Mouse (Mus musculus) myocyte (in vitro differentiated cells): ENCODE results near the gene Lrrc27. TPM values are rescaled to one million over a fixed set of nuclear protein-coding genes. Genes with fewer than 3 reads are reported as not detected.

ENCODE experiments used
- H3K27me3 ChIP-seq: one replicate; pipeline ENCODE4 v1.6.1; 2011; ENCODE audit not compliant: control insufficient read depth, insufficient read depth, insufficient read length
- H3K36me3 ChIP-seq: one replicate; pipeline ENCODE4 v1.6.1; 2011; ENCODE audit not compliant: control insufficient read depth, insufficient read depth
- H3K4me2 ChIP-seq: one replicate; pipeline ENCODE4 v1.6.1; 2011; ENCODE audit warnings: low read depth, control low read depth
- H3K4me3 ChIP-seq: one replicate; pipeline ENCODE4 v1.5.1; 2011; ENCODE audit warnings: mild to moderate bottlenecking, control low read depth, moderate library complexity
- H3K79me2 ChIP-seq: one replicate; pipeline ENCODE4 v1.6.1; 2011; ENCODE audit not compliant: control insufficient read depth, insufficient read depth
- H3ac ChIP-seq: one replicate; pipeline ENCODE4 v1.6.1; 2011; ENCODE audit not compliant: control insufficient read depth, insufficient read length
- CEBPB ChIP-seq: IDR thresholded peaks from 2 replicates; pipeline ENCODE4 v1.6.1; 2011; ENCODE audit warnings: mild to moderate bottlenecking, moderate library complexity; ENCODE audit not compliant: poor library complexity, insufficient read depth, severe bottlenecking
- E2F4 ChIP-seq: IDR thresholded peaks from one replicate; pipeline ENCODE4 v1.6.1; 2011; ENCODE audit warnings: mild to moderate bottlenecking, control low read depth, moderate library complexity; ENCODE audit not compliant: insufficient read depth
- MAX ChIP-seq: IDR thresholded peaks from one replicate; pipeline ENCODE4 v1.6.1; 2011; ENCODE audit warnings: low read depth, mild to moderate bottlenecking, control low read depth
- MYOD1 ChIP-seq, 3 experiments: IDR thresholded peaks; one replicate each; pipeline ENCODE4 v1.6.1; 2011; ENCODE audit warnings: control low read depth in 2 of 3, low read depth in 2 of 3, mild to moderate bottlenecking in 2 of 3, moderate library complexity in 1 of 3; ENCODE audit not compliant: insufficient read length in 2 of 3, control insufficient read depth in 1 of 3
- MYOG ChIP-seq, 3 experiments: IDR thresholded peaks; one replicate each; pipeline ENCODE4 v1.6.1; 2011; ENCODE audit warnings: control low read depth in 2 of 3, low read depth in 2 of 3, mild to moderate bottlenecking in 2 of 3; ENCODE audit not compliant: insufficient read length in 2 of 3, control insufficient read depth in 1 of 3, insufficient read depth in 1 of 3
- POLR2A ChIP-seq: IDR thresholded peaks from one replicate; pipeline ENCODE4 v1.6.1; 2011; ENCODE audit warnings: low read depth, mild to moderate bottlenecking, control low read depth, moderate library complexity; ENCODE audit not compliant: insufficient read length
- POLR2AphosphoS2 ChIP-seq: IDR thresholded peaks from one replicate; pipeline ENCODE4 v1.6.1; 2011; ENCODE audit warnings: low read depth, control low read depth; ENCODE audit not compliant: insufficient read length
- REST ChIP-seq: IDR thresholded peaks from one replicate; pipeline ENCODE4 v1.6.1; 2011; ENCODE audit warnings: mild to moderate bottlenecking, control low read depth, moderate library complexity; ENCODE audit not compliant: insufficient read depth, insufficient read length
- SRF ChIP-seq: IDR thresholded peaks from one replicate; pipeline ENCODE4 v1.6.1; 2011; ENCODE audit warnings: low read depth; ENCODE audit not compliant: control insufficient read depth, insufficient read length
- TCF12 ChIP-seq: IDR thresholded peaks from one replicate; pipeline ENCODE4 v1.6.1; 2011; ENCODE audit warnings: mild to moderate bottlenecking, control low read depth; ENCODE audit not compliant: poor library complexity, insufficient read depth, severe bottlenecking
- TCF3 ChIP-seq: IDR thresholded peaks from one replicate; pipeline ENCODE4 v1.6.1; 2011; ENCODE audit warnings: low read depth, control low read depth; ENCODE audit not compliant: insufficient read length
- USF1 ChIP-seq: IDR thresholded peaks from one replicate; pipeline ENCODE4 v1.6.1; 2011; ENCODE audit warnings: low read depth, mild to moderate bottlenecking, control low read depth, moderate library complexity
- polyA plus RNA-seq: library from polyadenylated mRNA; unstranded; fragments of >200 nt; fragmentation: generic; extraction: Trizol; gene quantifications from one replicate; pipeline ENCODE4 v1.2.1, GENCODE M21; 2012; ENCODE audit warnings: missing spikeins

Gene Lrrc27
- polyA plus RNA-seq, 1 experiment: 7.9 TPM

DNA sequence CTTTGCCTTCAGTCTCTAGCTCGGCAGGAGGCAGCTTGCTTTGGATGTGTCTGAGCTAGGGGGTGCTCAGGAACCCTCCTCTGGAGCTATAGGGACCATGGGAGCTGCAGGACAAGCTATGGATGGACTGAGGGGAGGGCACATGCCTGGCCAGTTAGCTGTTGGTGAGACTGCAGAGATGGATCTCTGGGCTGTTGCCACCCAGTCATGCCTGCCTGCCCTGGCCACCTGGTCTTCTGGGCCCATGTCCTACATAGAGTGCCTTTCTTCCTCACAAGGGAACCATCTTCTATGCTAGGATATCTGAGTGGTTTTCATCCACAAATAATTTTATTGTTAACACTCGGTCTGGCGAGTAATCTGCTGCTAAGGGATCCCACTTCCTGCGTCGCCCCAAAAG, 6.7 kb downstream of the Lrrc27 start:
- Histone ChIP-seq H3ac (no peak overlapping the region), H3K79me2 (no peaks in the 10 kb centered on the region), H3K36me3 (no peaks in the 10 kb centered on the region), H3K4me3 (no peak overlapping the region), H3K4me2 (no peak overlapping the region), H3K27me3 (no peaks in the 10 kb centered on the region)
- TF ChIP-seq REST (no peak), E2F4 (no peak), POLR2A (no peak), TCF3 (no peak), MAX (no peak), TCF12 (no peak), SRF (no peak), POLR2AphosphoS2 (no peak), MYOG (IDR thresholded peaks at IDR 0.05; ENCODE audit: control insufficient read depth in 1 of 3, insufficient read depth in 1 of 3, insufficient read length in 2 of 3, low read depth in 2 of 3) (no peak), MYOD1 (IDR thresholded peaks at IDR 0.05; ENCODE audit: control insufficient read depth in 1 of 3, insufficient read length in 2 of 3, low read depth in 2 of 3) (no peak), USF1 (no peak), CEBPB (no peak)

DNA sequence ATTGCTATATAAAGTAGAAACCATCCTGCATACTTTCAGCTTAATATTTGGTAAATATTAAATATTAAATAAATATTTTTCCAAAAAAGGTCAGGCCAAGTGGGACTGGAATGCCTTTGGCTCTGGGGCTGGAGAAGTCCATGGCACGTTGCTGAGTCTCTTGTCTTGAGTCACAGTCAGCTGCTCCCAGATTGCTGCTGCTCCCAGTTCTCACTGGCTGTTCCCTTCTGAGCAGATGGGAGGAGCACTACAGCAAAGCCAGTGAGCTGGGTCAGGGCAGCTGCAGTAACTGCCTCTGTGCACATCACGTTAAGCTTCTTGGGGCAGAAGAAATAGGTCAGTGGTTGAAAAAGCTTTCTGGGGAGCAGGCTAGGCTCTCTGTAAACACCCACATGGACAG, 7.5 kb downstream of the Lrrc27 start:
- Histone ChIP-seq H3K79me2 (no peaks in the 10 kb centered on the region), H3K4me3 (no peak overlapping the region), H3K27me3 (no peaks in the 10 kb centered on the region), H3K4me2 (no peak overlapping the region), H3K36me3 (no peaks in the 10 kb centered on the region), H3ac (no peak overlapping the region)
- peak; percentile 32 for TF ChIP-seq POLR2A
- TF ChIP-seq MYOD1 (IDR thresholded peaks at IDR 0.05; ENCODE audit: control insufficient read depth in 1 of 3, insufficient read length in 2 of 3, low read depth in 2 of 3): no peak
- TF ChIP-seq POLR2AphosphoS2: peak; percentile 32

DNA sequence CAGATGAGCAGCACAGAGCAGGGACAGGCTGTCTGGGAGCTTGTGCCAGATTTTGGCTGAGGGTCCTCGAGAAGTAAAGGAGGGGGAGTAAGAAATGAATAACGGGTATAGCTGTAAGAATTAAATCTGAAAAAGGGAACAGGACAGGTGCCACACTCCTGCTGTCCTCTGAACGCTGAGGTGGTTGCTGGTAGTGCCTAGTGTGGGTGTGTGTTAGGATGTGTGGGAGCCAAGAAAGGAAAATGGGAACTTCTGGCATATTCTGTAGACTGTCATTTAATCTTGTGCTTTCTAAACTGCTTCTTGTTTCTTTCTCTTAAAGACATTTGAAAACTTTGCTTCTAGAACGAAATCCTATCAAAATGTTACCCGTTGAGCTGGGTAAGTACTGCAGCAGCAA, 8.3 kb downstream of the Lrrc27 start:
- Histone ChIP-seq H3K79me2 (no peaks in the 10 kb centered on the region), H3K4me2 (peak overlapping the region; percentile 18), H3K27me3 (no peaks in the 10 kb centered on the region), H3K4me3 (no peak overlapping the region), H3K36me3 (no peaks in the 10 kb centered on the region), H3ac (no peak overlapping the region)
- TF ChIP-seq POLR2AphosphoS2 (no peak), E2F4 (no peak), MAX (no peak), CEBPB (no peak), TCF3 (no peak), TCF12 (no peak), REST (no peak), USF1 (no peak), POLR2A (no peak)

DNA sequence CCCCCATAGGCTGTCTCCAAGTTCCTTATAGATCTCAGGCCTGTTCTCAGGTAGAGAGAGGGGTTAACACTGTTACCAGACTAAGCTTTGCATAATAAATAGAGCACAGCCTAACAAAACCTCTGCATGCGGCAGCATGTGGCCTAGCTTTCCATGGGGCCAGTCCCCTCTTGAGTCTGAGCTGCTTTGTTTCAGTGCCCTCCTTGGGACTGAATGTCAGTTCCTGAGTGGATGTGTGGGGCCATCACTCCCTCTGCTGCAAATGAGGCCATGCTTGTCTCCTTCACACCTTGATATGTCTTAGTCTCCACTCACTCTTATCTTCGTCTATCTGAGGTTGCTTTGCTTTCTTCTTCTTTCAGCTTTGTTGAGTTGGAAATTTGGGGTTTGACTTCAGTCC, 9.1 kb downstream of the Lrrc27 start:
- no peaks in the 10 kb centered on the region for H3K79me2 ChIP-seq
- no peak overlapping the region for H3ac ChIP-seq
- TF ChIP-seq USF1: no peak
- TF ChIP-seq MYOG (IDR thresholded peaks at IDR 0.05; ENCODE audit: control insufficient read depth in 1 of 3, insufficient read depth in 1 of 3, insufficient read length in 2 of 3, low read depth in 2 of 3): no peak
- no peak for TF ChIP-seq MAX
- TF ChIP-seq SRF: no peak
- TF ChIP-seq TCF3: no peak
- TF ChIP-seq E2F4: no peak
- no peak for TF ChIP-seq TCF12
- no peak for TF ChIP-seq POLR2A
- no peak for TF ChIP-seq MYOD1 (IDR thresholded peaks at IDR 0.05; ENCODE audit: control insufficient read depth in 1 of 3, insufficient read length in 2 of 3, low read depth in 2 of 3)
- no peak for TF ChIP-seq POLR2AphosphoS2
- TF ChIP-seq REST: no peak
- no peak for TF ChIP-seq CEBPB
- no peak overlapping the region for H3K4me3 ChIP-seq
- no peaks in the 10 kb centered on the region for H3K36me3 ChIP-seq
- H3K27me3 ChIP-seq: no peaks in the 10 kb centered on the region
- no peak overlapping the region for H3K4me2 ChIP-seq

DNA sequence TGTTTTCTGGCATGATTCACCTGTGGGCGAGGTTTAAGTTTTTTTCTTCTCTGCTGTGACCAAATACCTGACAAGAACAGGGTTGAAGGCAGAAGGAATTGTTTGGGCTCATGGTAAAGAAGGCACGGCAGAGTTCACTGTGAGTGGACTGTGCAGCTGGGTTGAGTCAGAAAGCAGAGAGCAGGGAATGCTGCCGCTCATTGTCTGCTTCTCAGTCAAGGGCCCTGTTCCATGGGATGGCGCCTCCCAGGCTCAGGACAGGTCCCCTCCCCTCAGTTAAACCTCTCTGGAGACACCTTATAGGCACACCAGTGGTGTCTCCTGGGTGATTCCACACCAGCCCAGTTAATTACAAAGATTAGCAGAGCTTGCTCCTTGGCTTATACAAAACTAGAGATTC, 9.6 kb downstream of the Lrrc27 start:
- Histone ChIP-seq H3K79me2 (no peaks in the 10 kb centered on the region), H3K4me2 (no peak overlapping the region), H3K36me3 (no peaks in the 10 kb centered on the region), H3ac (no peak overlapping the region), H3K27me3 (no peaks in the 10 kb centered on the region), H3K4me3 (no peak overlapping the region)
- TF ChIP-seq REST (no peak), MAX (no peak), MYOD1 (IDR thresholded peaks at IDR 0.05; ENCODE audit: control insufficient read depth in 1 of 3, insufficient read length in 2 of 3, low read depth in 2 of 3) (no peak), SRF (no peak), POLR2AphosphoS2 (no peak), TCF3 (no peak), CEBPB (no peak), POLR2A (no peak), E2F4 (no peak), MYOG (IDR thresholded peaks at IDR 0.05; ENCODE audit: control insufficient read depth in 1 of 3, insufficient read depth in 1 of 3, insufficient read length in 2 of 3, low read depth in 2 of 3) (no peak), USF1 (no peak), TCF12 (no peak)
